Mouse (Mus musculus): Measurements from ENCODE around the gene Fgd5.

Fgd5 gene

GRCm38 (mm10) chr6:92004806-92005205, 26.1 kb downstream of the Fgd5 start:
- no peak for DNase-seq (ENCODE audit: low read depth, low spot score)

GRCm38 (mm10) chr6:92010895-92011294, 32.2 kb downstream of the Fgd5 start:
- DNase-seq (ENCODE audit: low read depth, low spot score) = no peak

DNA sequence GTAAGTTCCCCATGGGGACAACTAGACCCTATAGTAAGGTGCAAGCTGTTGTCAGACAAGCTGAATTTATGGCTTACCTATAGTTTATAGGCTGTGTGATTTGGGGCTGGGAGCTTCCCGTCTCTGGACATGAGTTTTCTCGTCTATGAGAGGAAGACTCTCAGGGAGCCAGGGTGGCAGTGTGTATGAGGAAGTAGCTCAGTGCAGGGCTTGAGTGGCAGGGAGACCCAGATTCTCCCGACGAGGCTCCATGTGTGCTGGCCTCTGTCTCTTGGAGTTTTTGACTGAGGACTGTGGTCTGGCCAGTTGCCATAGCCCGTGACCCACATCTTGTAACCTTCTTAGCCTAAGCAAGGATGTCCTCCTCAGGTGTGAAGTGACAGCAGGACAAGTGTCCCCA, 33.7 kb downstream of the Fgd5 start:
- no peak for DNase-seq (ENCODE audit: low read depth, low spot score)

- DNase-seq (ENCODE audit: low read depth, low spot score) = no peak
Measured at GRCm38 (mm10) chr6:92013035-92013434, 34.4 kb downstream of the Fgd5 start.

- DNase-seq (ENCODE audit: low read depth, low spot score) = no peak
Measured at GRCm38 (mm10) chr6:92013620-92014019, 34.9 kb downstream of the Fgd5 start.

GRCm38 (mm10) chr6:92014936-92015335, 36.3 kb downstream of the Fgd5 start:
- DNase-seq (ENCODE audit: low read depth, low spot score) = no peak

GRCm38 (mm10) chr6:92015848-92016247, 37.2 kb downstream of the Fgd5 start:
- DNase-seq (ENCODE audit: low read depth, low spot score) = no peak

- no peak for DNase-seq (ENCODE audit: low read depth, low spot score)
Measured at GRCm38 (mm10) chr6:92016738-92017137, 38.1 kb downstream of the Fgd5 start.

GRCm38 (mm10) chr6:92018421-92018820, 39.7 kb downstream of the Fgd5 start:
- DNase-seq (ENCODE audit: low read depth, low spot score) = no peak

DNA sequence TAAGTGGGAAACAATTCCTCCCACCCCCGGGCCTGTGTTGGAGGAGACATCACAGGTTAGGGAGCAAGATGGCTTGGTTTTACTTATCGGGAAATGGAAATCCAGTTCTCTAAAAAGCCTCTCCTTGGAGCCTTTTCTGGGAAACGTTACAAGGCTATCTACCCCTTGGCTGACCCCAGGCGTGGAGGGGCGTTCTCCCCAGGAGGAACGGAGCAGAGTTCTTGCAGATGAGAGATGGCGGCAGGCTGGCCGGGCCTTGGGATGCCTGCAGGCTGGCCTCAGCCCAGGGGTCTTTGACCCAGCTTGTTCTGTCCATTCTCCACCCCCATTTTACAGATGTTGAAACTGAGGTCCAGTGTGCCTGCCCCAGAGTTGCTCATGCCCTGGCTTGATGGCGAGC, 42.4 kb downstream of the Fgd5 start:
- no peak for DNase-seq (ENCODE audit: low read depth, low spot score)

DNA sequence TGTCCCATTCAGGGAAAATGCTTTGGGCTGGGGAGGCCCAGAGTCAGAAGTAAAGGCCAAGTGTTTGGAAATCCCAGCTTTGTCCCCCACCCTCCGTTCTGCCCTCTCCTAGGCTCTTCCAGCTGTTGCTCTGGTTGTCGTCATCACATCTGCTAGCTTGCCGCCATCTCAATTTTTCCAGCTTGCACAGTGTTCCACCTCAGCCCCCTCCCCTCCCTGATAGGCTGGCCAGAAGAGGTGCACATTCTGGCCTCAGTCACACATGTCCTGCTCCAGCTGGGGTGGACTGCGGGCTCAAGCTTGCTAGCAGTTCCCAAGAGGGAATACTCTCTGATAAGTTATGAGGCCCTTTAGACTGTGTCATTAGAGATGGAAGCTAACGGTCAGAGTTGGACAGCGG, 42.8 kb downstream of the Fgd5 start:
- no peak for DNase-seq (ENCODE audit: low read depth, low spot score)

GRCm38 (mm10) chr6:92025252-92025651, 46.6 kb downstream of the Fgd5 start:
- DNase-seq (ENCODE audit: low read depth, low spot score) = no peak

DNA sequence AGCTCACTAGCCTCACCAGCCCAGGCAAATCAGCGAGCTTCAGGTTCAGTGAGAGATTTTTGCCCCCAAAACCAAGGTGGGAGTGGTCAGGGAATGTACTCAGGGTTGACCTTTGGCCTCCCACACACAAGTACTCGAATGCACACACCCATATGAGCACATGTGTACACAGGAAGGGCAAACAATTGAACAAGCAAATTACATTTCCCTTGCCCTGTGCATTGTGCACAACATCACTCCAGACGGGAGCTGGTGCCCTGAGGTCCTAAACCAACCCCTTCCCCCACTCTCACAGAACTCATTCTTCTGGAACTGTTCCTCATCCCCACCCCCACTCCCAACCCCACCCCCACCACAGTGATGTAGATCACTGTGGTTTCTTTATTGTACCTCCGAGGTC, 48.7 kb downstream of the Fgd5 start:
- no peak for DNase-seq (ENCODE audit: low read depth, low spot score)

DNA sequence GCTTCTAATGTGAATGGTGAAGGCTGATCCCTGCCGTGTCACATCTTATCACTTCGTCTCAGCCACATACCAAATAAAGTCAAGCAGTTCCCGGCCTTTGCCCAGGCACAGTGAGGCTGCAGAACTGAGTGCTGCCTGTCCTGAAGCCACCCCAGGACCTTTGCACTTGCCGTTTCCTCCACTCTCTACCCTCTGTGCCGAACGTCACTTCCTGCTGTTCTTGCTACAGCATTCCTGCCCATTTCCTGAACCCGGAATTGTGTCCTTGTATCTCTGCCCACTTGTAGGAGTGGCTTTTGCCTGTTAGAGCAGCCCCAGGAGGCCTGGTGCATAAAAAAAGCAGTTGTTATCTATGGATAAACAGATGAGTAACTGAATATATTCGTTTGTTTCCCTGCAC, 52.0 kb downstream of the Fgd5 start:
- DNase-seq (ENCODE audit: low read depth, low spot score) = no peak

DNA sequence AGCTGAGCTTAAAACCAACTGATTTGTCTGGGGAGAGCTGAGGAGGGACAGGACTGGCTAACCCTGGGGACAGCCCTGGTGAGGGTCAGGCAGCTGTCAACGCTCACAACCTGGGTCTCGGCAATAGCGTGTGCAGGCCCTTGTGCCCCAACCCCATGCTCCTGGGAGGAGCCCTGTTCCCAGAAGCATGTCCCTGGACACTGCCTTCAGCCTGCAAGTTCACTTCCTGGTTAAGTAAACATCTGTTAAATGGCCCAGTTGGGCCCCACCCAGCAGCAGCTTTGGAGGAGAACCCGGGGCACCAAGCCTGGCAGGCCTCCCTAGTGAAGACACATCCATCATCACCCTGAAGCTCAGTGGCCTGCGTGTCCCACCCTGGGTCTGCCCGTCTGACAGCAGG, 56.0 kb downstream of the Fgd5 start:
- no peak for DNase-seq (ENCODE audit: low read depth, low spot score)

- no peak for DNase-seq (ENCODE audit: low read depth, low spot score)
Measured at GRCm38 (mm10) chr6:92036372-92036771, 57.7 kb downstream of the Fgd5 start.

GRCm38 (mm10) chr6:92038158-92038557, 59.5 kb downstream of the Fgd5 start:
- no peak for DNase-seq (ENCODE audit: low read depth, low spot score)

GRCm38 (mm10) chr6:92041271-92041670, 62.6 kb downstream of the Fgd5 start:
- no peak for DNase-seq (ENCODE audit: low read depth, low spot score)

GRCm38 (mm10) chr6:92042055-92042454, 63.4 kb downstream of the Fgd5 start:
- peak; percentile 50 for DNase-seq (ENCODE audit: low read depth, low spot score)

GRCm38 (mm10) chr6:92042850-92043249, 64.2 kb downstream of the Fgd5 start:
- DNase-seq (ENCODE audit: low read depth, low spot score) = no peak

DNA sequence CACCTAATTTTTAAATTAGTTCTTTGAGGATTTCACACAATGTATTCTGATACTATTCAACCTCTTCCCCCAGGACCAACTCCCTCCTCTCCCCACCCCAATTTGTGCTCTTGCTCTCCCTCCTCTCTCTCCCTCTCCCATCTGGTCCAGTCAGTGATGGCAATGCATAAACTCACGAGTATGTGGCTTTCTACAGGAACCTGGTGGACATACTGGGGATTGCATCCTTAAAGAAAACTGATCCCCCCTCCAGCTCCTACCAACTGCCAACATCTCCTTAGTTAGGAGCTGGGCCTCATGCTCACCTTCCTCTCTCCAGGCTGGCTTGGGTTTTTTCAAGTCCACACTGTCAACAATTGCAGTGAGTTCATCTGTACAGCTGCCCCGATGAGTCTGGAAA, 79.1 kb downstream of the Fgd5 start:
- DNase-seq (ENCODE audit: low read depth, low spot score) = no peak

DNA sequence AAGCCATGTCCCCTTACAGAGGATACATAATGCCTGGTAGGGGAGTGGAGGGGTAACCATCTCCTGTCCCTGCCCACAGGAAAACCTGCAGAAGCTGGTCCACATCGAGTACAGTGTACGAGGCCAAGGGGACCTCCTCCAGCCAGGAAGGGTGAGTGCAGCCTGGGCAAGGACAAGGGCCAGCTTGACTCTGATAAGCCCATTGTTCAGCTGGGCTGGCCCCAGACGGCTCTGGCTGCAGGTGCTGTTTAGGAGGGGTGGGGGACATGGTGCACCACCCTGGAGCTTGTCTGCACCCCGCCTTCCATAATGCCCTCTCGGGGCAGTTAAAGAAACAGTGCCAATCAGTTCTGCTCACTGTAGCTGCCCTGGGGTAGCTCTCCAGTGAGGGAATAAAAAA, 83.0 kb downstream of the Fgd5 start:
- no peak for DNase-seq (ENCODE audit: low read depth, low spot score)

GRCm38 (mm10) chr6:92063452-92063851, 84.8 kb downstream of the Fgd5 start:
- DNase-seq (ENCODE audit: low read depth, low spot score) = no peak

GRCm38 (mm10) chr6:92064101-92064500, 85.4 kb downstream of the Fgd5 start:
- peak; percentile 36 for DNase-seq (ENCODE audit: low read depth, low spot score)

All from telencephalon, adult 2 months (tissue).